In the genomic region with DNA sequence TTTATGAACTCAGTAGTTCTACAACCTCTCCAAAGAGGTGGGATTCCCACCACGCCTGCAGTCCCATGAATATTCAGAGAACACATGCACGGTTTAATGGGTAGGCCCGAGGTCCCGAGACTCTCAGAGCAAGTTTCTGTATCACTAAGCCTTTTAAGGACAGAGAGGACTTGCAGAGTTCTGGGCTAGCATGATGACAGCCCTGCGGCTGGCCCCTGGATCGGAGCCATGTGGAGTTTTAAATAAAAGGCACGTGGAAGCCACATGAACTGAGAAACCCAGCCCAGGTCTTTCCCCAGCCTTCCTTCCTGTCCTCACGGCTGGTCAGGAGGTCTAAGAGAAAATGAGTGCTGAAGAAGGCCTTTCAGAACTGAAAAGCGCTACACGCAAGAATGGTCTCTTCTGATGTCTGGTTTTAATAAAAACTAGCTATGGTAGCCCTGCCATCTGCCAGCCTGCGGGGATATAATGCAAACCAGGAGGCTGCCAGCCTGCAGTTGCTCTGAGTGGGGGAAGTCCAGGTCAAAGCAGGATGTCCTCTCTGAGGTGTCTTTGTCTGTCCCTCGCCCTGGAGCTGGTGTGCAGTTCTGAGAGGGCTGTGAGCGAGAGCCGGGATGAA, we compare ENCODE assay signal across 16 mouse cellular contexts.
DNase-seq lines count a peak whose midpoint lies in the region; ATAC-seq lines count a peak whose summit lies in the region.
"Had no signal": no experiment of that assay in that cellular context is flagged by ENCODE, and none has a peak within 500 bp of the region (broad histone marks: within the 10 kb centered on the region; RNA-seq: fewer than 3 reads in every experiment).

No protein-coding gene starts in this region.

- no peaks in the 10 kb centered on the region for H3K27me3 ChIP-seq in heart, embryonic 13.5 days (replicated peaks)
- H3K27me3 ChIP-seq in heart, embryonic 12.5 days (replicated peaks), result no peaks in the 10 kb centered on the region
- H3K27me3 ChIP-seq in embryonic facial prominence, embryonic 10.5 days (replicated peaks; ENCODE audit: low read depth, poor library complexity, severe bottlenecking), result peaks cover 5% of the 10 kb centered on the region; the same call in 1 of the 2 replicates
- H3K27me3 ChIP-seq in limb, embryonic 11.5 days (ENCODE audit: control insufficient read depth, insufficient read depth, low read length), result no peaks in the 10 kb centered on the region
- no peaks in the 10 kb centered on the region for H3K27me3 ChIP-seq in midbrain, embryonic 16.5 days (ENCODE audit: control insufficient read depth, insufficient read depth, low read depth, low read length)
- H3K27me3 ChIP-seq: liver, embryonic 13.5 days had no signal

- ATAC-seq in heart, embryonic 13.5 days (ENCODE audit: extremely low read depth, insufficient number of reproducible peaks, low FRiP score, low TSS enrichment), result no peak
- no peak for ATAC-seq in heart, embryonic 12.5 days (ENCODE audit: insufficient number of reproducible peaks, low FRiP score)
- no peak for ATAC-seq in limb, embryonic 11.5 days (ENCODE audit: insufficient number of reproducible peaks, low FRiP score, low TSS enrichment, low read depth)
- ATAC-seq in midbrain, embryonic 16.5 days, result no peak
- ATAC-seq: CD4-positive, CD25-positive, alpha-beta regulatory T cell, adult 4 months; forebrain, embryonic 16.5 days; intestine, embryonic 16.5 days; lung, postnatal 0 days had no signal

- no peaks in the 10 kb centered on the region for H3K9me3 ChIP-seq in heart, embryonic 13.5 days
- no peaks in the 10 kb centered on the region for H3K9me3 ChIP-seq in heart, embryonic 12.5 days (replicated peaks)
- H3K9me3 ChIP-seq in embryonic facial prominence, embryonic 10.5 days, result no peaks in the 10 kb centered on the region
- no peaks in the 10 kb centered on the region for H3K9me3 ChIP-seq in limb, embryonic 11.5 days (ENCODE audit: control insufficient read depth, low read length)
- no peaks in the 10 kb centered on the region; the same call in 1 of the 2 replicates for H3K9me3 ChIP-seq in midbrain, embryonic 16.5 days (replicated peaks; ENCODE audit: control insufficient read depth, low read length, poor library complexity, severe bottlenecking)
- H3K9me3 ChIP-seq: liver, embryonic 13.5 days had no signal

- H3K9ac ChIP-seq in heart, embryonic 13.5 days, result no peak overlapping the region
- no peak overlapping the region for H3K9ac ChIP-seq in heart, embryonic 12.5 days
- no peak overlapping the region for H3K9ac ChIP-seq in limb, embryonic 11.5 days (ENCODE audit: low read length)
- H3K9ac ChIP-seq in midbrain, embryonic 16.5 days (ENCODE audit: low read depth, low read length), result no peak overlapping the region
- H3K9ac ChIP-seq: liver, embryonic 13.5 days had no signal

- H3K4me3 ChIP-seq in heart, embryonic 13.5 days, result no peak overlapping the region
- H3K4me3 ChIP-seq in heart, embryonic 12.5 days, result no peak overlapping the region
- no peak overlapping the region for H3K4me3 ChIP-seq in embryonic facial prominence, embryonic 10.5 days
- H3K4me3 ChIP-seq in limb, embryonic 11.5 days (ENCODE audit: low read depth, low read length), result no peak overlapping the region
- H3K4me3 ChIP-seq in midbrain, embryonic 16.5 days (ENCODE audit: low read depth, low read length), result no peak overlapping the region
- H3K4me3 ChIP-seq: liver, embryonic 13.5 days had no signal

- no peak overlapping the region for H3K4me2 ChIP-seq in heart, embryonic 13.5 days
- H3K4me2 ChIP-seq in heart, embryonic 12.5 days, result no peak overlapping the region
- H3K4me2 ChIP-seq in limb, embryonic 11.5 days (ENCODE audit: low read depth, severe bottlenecking), result no peak overlapping the region
- no peak overlapping the region for H3K4me2 ChIP-seq in midbrain, embryonic 16.5 days (ENCODE audit: low read length)
- H3K4me2 ChIP-seq: liver, embryonic 13.5 days had no signal

- DNase-seq in MN1 (ENCODE audit: low spot score), result peak; percentile 30
- peak; percentile 75 for DNase-seq in embryonic facial prominence, embryonic 10.5 days (ENCODE audit: low spot score)
- peak; percentile 63 for DNase-seq in limb, embryonic 11.5 days (ENCODE audit: low spot score)
- no peak for DNase-seq in layer of hippocampus, postnatal 10 days (ENCODE audit: low spot score in 2 of 2)
- DNase-seq: cerebellum, adult 11 months; gastrocnemius, postnatal 36 days; liver, embryonic 13.5 days; spleen, adult 18-20 months had no signal

- peaks cover 19% of the 10 kb centered on the region for H3K4me1 ChIP-seq in heart, embryonic 13.5 days
- peaks cover 17% of the 10 kb centered on the region for H3K4me1 ChIP-seq in heart, embryonic 12.5 days (replicated peaks)
- H3K4me1 ChIP-seq in embryonic facial prominence, embryonic 10.5 days, result peaks cover 9% of the 10 kb centered on the region
- peaks cover 7% of the 10 kb centered on the region for H3K4me1 ChIP-seq in limb, embryonic 11.5 days (ENCODE audit: control insufficient read depth, insufficient read depth, low read length)
- no peaks in the 10 kb centered on the region for H3K4me1 ChIP-seq in midbrain, embryonic 16.5 days (ENCODE audit: control insufficient read depth, insufficient read depth, low read length)
- H3K4me1 ChIP-seq: liver, embryonic 13.5 days had no signal

- 58% methylated on average over 14 of the region's 14 CpGs for WGBS in heart, embryonic 13.5 days
- 62% methylated on average over 14 of the region's 14 CpGs for WGBS in heart, embryonic 12.5 days
- 43% methylated on average over 14 of the region's 14 CpGs for WGBS in embryonic facial prominence, embryonic 10.5 days
- WGBS in limb, embryonic 11.5 days, result 27% methylated on average over 14 of the region's 14 CpGs
- 66% methylated on average over 14 of the region's 14 CpGs for WGBS in midbrain, embryonic 16.5 days

- 0 out of 2 replicates have a peak overlapping the region, but pooled peaks have one; percentile 12 for H3K27ac ChIP-seq in heart, embryonic 13.5 days (replicated peaks)
- H3K27ac ChIP-seq in heart, embryonic 12.5 days (ENCODE audit: poor library complexity, severe bottlenecking), result no peak overlapping the region
- H3K27ac ChIP-seq in embryonic facial prominence, embryonic 10.5 days (replicated peaks), result peak overlapping the region; percentile 70
- peak overlapping the region; percentile 69; the same call in 1 of the 2 replicates for H3K27ac ChIP-seq in limb, embryonic 11.5 days (replicated peaks; ENCODE audit: low read depth, low read length)
- H3K27ac ChIP-seq in midbrain, embryonic 16.5 days (ENCODE audit: low read length), result no peak overlapping the region
- H3K27ac ChIP-seq: kidney, postnatal 0 days; liver, embryonic 13.5 days had no signal

- no peaks in the 10 kb centered on the region for H3K36me3 ChIP-seq in heart, embryonic 13.5 days
- H3K36me3 ChIP-seq in heart, embryonic 12.5 days, result no peaks in the 10 kb centered on the region
- H3K36me3 ChIP-seq in embryonic facial prominence, embryonic 10.5 days (replicated peaks), result no peaks in the 10 kb centered on the region
- no peaks in the 10 kb centered on the region for H3K36me3 ChIP-seq in limb, embryonic 11.5 days (ENCODE audit: control insufficient read depth, insufficient read depth, low read length)
- no peaks in the 10 kb centered on the region for H3K36me3 ChIP-seq in midbrain, embryonic 16.5 days (ENCODE audit: control insufficient read depth, insufficient read depth, low read length)
- H3K36me3 ChIP-seq: liver, embryonic 13.5 days had no signal

Comparison
In these comparisons a context has a peak if more than half of its experiments do, and no peak if none do; other contexts are left out.
1. H3K27ac ChIP-seq: peak in heart, embryonic 13.5 days (single experiment), embryonic facial prominence, embryonic 10.5 days (single experiment) and limb, embryonic 11.5 days (single experiment); none in heart, embryonic 12.5 days (single experiment) and midbrain, embryonic 16.5 days (single experiment).
2. DNase-seq: peak in MN1 (single experiment), embryonic facial prominence, embryonic 10.5 days (single experiment) and limb, embryonic 11.5 days (single experiment); none in layer of hippocampus, postnatal 10 days (0 of 2).